Mouse (Mus musculus) A20 (cell line): ENCODE measurements at regions not wholly inside any gene's neighbourhood (a gene's known extent, or its start where the extent isn't known, plus 50 kb on each side); places are given as distances from the start of the nearest gene placed in this dataset.

Source experiments
- DNase-seq: peaks from one replicate; pipeline ENCODE4 v3.0.0-alpha.2; 2011; ENCODE audit warnings: low read depth, low spot score

DNA sequence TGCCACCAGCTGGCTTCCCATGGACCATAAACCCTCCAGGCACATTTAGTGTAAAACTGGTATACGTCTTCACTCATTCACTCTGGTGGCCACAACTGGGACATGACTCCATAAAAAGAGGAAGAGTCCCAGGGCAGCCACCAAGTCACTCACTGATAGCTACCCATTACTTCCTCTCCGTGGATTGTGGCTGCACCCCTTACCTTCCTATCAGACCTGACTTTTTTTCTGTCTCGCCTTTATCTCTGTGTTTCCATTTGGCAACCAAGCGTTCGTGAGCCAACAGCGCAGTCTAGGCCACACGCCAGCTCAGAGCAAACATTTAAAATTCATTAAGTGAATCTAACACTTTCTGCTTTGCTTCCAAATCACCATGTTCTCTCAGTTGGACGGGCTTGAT is 53.9 kb upstream of the Slc44a1 start:
- DNase-seq = peak; percentile 35

DNA sequence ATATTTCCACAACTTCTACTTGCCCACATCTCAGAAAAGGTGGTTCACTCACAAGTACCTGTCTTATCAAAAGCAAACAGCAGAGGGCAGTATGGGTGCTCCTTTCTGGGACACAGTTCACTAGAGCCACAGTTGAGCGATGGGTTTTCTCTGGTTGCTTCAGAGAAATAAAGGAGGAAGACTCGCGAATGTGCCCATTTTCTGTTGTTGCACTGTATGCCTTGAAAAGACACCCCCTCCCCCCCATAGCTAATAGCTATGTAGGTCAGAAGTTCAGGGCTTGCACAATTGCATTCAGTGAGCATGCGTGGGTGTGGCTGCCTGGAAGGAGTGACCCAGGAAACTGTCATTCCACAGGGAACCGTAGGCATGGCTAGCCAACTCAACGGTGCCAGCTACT is 55.5 kb upstream of the Slc44a1 start:
- peak; percentile 87 for DNase-seq

DNA sequence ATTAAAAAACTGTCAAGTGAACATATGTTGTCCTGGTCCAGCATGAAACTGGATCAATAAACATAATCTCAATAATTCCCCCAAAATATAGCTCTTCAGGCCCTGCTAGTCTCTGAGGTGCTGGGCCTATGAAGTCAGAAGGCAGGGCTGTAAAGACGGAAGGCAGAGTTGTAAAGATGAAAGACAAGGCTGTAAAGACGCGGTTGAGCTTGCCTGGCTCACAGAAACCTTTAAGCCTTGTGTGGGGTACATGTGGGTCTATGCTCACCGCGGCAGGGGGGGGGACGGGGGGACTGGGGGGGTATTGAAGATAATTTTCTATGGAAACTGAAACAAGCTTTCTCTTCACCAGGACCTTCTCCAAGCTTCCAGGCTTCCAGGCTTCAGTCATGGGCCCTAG is 56.1 kb upstream of the Slc44a1 start:
- DNase-seq = no peak

- DNase-seq = no peak
Observed at GRCm38 (mm10) chr4:53382012-53382411, 58.2 kb upstream of the Slc44a1 start.

- DNase-seq = no peak
Observed at GRCm38 (mm10) chr4:53379855-53380254, 60.4 kb upstream of the Slc44a1 start.

- no peak for DNase-seq
Observed at GRCm38 (mm10) chr4:53376995-53377394, 63.2 kb upstream of the Slc44a1 start.

DNA sequence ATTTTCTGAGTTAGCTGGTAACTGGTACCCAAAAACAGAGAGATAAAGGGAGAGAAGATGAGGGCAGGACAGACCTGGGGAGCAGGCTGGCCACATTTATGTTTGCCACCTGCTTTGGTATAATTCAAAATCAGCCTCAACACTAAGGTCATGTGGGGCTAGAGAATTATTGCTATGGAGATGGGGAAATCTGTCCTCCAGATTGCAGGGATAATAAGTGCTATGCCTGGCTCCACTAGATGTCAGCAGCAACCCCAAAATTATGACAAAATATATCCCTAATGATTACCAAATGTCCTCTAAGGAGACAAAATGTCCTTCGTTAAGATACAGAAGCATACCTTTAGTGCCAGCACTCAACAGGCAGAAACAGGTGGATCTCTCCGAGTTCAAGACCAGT is 83.8 kb upstream of the Slc44a1 start:
- DNase-seq = peak; percentile 30

- peak; percentile 79 for DNase-seq
Observed at GRCm38 (mm10) chr4:53354961-53355360, 85.3 kb upstream of the Slc44a1 start.

DNA sequence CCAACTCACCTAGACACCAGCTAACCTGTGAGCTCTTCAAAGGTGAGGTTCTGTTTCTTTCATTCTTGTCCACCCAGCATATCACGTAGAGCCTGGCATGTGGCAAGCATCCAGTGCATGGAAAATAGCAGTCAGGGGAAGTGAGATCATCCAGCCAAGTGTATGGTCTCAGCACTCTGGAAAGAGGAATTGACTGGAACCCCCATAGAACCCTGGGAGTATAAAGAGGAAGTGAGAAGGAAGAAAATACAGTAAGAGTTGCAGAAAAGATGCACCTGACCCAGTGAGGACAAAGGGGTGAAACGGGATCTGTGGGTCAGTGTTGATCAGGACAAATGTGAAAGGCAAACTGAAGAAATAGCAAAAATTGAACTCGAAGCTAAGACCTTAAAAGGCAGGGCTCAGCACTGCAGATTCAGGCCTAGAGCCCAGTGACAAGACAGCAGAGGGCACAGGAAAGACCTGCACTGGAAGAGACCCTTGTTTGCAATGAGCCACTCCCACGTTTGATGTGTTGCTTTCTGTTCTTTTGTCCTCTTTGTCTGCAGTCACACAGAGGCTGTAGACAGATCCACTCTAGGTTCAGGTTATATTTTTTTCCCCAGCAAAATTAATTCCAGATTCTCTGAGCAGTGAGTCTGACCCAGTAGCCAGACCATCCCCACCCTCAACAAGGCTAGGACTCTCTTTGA is 86.7 kb upstream of the Slc44a1 start:
- peak; percentile 81 for DNase-seq

- DNase-seq = peak; percentile 56
Observed at GRCm38 (mm10) chr4:53351104-53351607, 89.1 kb upstream of the Slc44a1 start.

GRCm38 (mm10) chr4:53345346-53345745 is 94.9 kb upstream of the Slc44a1 start:
- DNase-seq = peak; percentile 93

DNA sequence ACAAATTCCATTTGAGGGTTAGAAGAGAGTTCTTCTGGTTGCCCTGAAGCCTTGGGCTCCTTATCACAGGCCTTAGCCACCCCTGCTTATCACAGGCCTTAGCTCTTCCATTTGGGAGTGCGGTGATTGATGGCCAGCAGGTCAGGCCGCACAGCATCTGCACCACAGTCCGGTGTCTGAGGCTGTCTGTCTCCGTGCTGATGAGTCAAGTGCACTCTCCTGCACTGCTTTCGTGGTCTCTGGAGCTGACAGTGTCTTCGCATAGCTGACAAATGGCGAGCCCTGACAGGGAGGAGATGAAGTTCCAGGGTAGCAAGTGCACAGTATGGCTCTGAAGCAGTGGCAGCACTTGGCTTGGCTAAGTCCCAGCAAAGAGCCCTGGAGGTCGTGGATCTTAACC is 95.7 kb upstream of the Slc44a1 start:
- no peak for DNase-seq

- no peak for DNase-seq
Observed at GRCm38 (mm10) chr4:53341181-53341580, 99.0 kb upstream of the Slc44a1 start.

DNA sequence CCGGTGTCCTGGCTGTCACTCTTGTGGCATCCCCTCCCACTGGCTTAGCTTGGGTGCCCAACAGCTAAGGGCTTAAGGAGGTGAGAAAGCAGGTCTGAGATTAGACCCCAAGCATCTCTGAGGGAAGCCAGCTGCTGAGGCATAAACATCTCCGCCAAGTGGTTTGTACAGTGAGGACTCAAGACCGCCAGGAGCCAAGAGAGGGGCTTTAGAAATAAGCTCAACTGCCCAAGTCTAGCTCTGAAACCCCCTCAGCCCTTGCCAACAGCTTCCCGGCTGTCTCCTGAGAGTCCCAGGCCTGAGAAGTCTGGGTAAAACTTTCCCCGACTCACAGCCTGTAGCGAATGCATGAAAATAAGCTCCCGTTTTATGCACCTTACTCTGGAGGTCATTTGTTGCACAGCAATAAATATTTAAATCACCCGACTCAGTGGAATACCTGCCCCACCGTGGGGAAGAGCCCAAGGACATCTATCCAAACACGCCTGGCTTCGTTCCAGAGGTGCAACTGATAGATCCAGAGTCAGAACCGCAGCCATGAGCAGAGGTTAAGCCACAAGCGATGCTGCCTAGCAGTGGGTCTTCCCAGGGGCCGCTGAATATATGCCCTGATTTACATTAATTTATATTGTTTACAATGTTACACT is 100.1 kb upstream of the Slc44a1 start:
- no peak for DNase-seq

GRCm38 (mm10) chr4:53339125-53340020 is 100.8 kb upstream of the Slc44a1 start:
- DNase-seq = no peak

- no peak for DNase-seq
Observed at GRCm38 (mm10) chr4:53338479-53338878, 101.7 kb upstream of the Slc44a1 start.

GRCm38 (mm10) chr4:53337784-53338183 is 102.4 kb upstream of the Slc44a1 start:
- DNase-seq = no peak

GRCm38 (mm10) chr4:53327382-53328165 is 112.6 kb upstream of the Slc44a1 start:
- no peak for DNase-seq

- DNase-seq = no peak
Observed at GRCm38 (mm10) chr4:53323838-53324237, 116.4 kb upstream of the Slc44a1 start.

DNA sequence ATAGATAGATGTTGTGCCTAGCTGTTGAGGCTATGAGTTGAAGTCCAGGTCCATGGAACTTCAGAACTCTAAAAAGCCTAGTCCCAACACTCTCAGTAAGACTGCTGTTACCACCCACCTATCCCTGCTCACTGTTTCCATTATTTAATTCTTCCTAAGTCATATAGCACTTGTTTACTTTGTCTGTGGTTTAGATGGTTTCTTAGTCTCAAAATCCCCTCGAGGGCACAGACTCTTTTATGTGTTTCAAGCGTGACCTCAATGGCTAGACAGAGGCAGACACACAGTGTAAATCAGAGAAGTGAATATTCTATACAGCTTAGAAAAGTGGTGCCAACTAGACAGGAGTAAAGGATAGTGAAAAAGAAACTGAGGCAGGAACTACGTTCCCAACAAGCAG is 117.0 kb upstream of the Slc44a1 start:
- DNase-seq = peak; percentile 32

GRCm38 (mm10) chr4:53322484-53322883 is 117.7 kb upstream of the Slc44a1 start:
- DNase-seq = no peak
